Mouse (Mus musculus) liver, embryonic 16.5 days (tissue): Measurements from ENCODE around the gene Abcc2. TPM values are rescaled to one million over a fixed set of nuclear protein-coding genes. Genes with fewer than 3 reads are reported as not detected.

Source experiments
- polyA plus RNA-seq: library from polyadenylated mRNA; unstranded; fragments of >200 nt; fragmentation: Nextera tagmentation; extraction: Ambion mirVana; gene quantifications from 2 replicates; pipeline ENCODE4 v1.2.1, GENCODE M21; 2015

Abcc2 gene
- polyA plus RNA-seq, 1 experiment from 2014 or later: 13.6 TPM

Other genes with a start within 250 kb of the Abcc2 start
- 0.11 and 0.32 TPM in 2 replicates for gene Nkx2-3, start 169.9 kb upstream of the Abcc2 start, polyA plus RNA-seq
- gene Slc25a28, start 107.3 kb upstream of the Abcc2 start, polyA plus RNA-seq: 3.8 and 4.8 TPM in 2 replicates
- 2.2 and 2.5 TPM in 2 replicates for gene Entpd7, start 92.5 kb upstream of the Abcc2 start, polyA plus RNA-seq
- gene Cutc, start 29.2 kb upstream of the Abcc2 start, polyA plus RNA-seq: 9.6 and 10.8 TPM in 2 replicates
- gene Cox15, start 29.2 kb upstream of the Abcc2 start, polyA plus RNA-seq: 5.2 and 5.3 TPM in 2 replicates
- 2.8 and 3.2 TPM in 2 replicates for gene Dnmbp, start 158.0 kb downstream of the Abcc2 start, polyA plus RNA-seq
- gene Cpn1, start 204.4 kb downstream of the Abcc2 start, polyA plus RNA-seq: 97.2 and 112 TPM in 2 replicates
- gene Cyp2c23, start 247.0 kb downstream of the Abcc2 start, polyA plus RNA-seq: 40.0 and 44.5 TPM in 2 replicates